Mouse (Mus musculus): ENCODE results near the gene Gm49366. TPM values are rescaled to one million over a fixed set of nuclear protein-coding genes. Genes with fewer than 3 reads are reported as not detected.

Gm49366 gene
- polyA plus RNA-seq, 1 experiment, result not detected

- TF ChIP-seq POLR2A (IDR thresholded peaks at IDR 0.05; ENCODE audit: low read depth, low read length) (no peak), CTCF (conservative IDR thresholded peaks at IDR 0.05; ENCODE audit: insufficient read depth, insufficient read length, low read depth, low read length) (no peak)
- H3K27ac ChIP-seq (ENCODE audit: insufficient read depth, low read depth, low read length), result peak overlapping the region; percentile 34
- WGBS, result 54% methylated on average over 7 of the region's 7 CpGs
- DNase-seq, result peak; percentile 55
- H3K36me3 ChIP-seq (ENCODE audit: control insufficient read depth, insufficient read depth, low read length), result no peaks in the 10 kb centered on the region
- no peaks in the 10 kb centered on the region for H3K27me3 ChIP-seq (replicated peaks; ENCODE audit: control insufficient read depth, insufficient read depth, low read length)
- H3K4me3 ChIP-seq (ENCODE audit: insufficient read depth, low read depth, low read length), result peak overlapping the region; percentile 69; the same call in 1 of the 2 replicates
- peaks cover 3% of the 10 kb centered on the region; the same call in 1 of the 2 replicates for H3K4me1 ChIP-seq (ENCODE audit: control insufficient read depth, insufficient read depth, low read length)
Observed at GRCm38 (mm10) chr12:84052609-84053008, 13.9 kb downstream of the Gm49366 start.

DNA sequence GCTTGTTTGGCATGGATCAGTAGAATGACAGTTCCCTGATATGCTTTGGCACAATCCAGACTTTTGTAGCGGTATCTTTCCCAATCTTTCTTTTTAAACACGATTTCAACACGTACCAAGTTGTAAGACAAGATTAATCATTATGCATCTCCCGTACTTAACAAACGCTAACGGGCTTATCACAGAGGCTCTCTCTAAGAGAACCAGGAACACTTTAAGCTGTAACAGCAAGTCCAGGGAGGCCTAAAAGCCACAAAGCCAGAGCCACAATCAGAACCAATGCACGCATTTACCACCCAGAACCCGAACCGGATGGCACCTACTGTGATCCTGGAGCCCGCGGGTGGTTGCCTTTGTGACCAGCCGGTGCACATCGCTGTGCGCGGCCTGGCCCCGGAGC lies 14.4 kb downstream of the Gm49366 start:
- peak; percentile 40 for DNase-seq
- no peak for TF ChIP-seq POLR2A (IDR thresholded peaks at IDR 0.05; ENCODE audit: low read depth, low read length)
- no peak for TF ChIP-seq CTCF (conservative IDR thresholded peaks at IDR 0.05; ENCODE audit: insufficient read depth, insufficient read length, low read depth, low read length)
- 11% methylated on average over 16 of the region's 16 CpGs for WGBS
- Histone ChIP-seq H3K4me1 (ENCODE audit: control insufficient read depth, insufficient read depth, low read length) (peaks cover 3% of the 10 kb centered on the region; the same call in 1 of the 2 replicates), H3K36me3 (ENCODE audit: control insufficient read depth, insufficient read depth, low read length) (no peaks in the 10 kb centered on the region), H3K4me3 (ENCODE audit: insufficient read depth, low read depth, low read length) (peak overlapping the region; percentile 69), H3K27ac (ENCODE audit: insufficient read depth, low read depth, low read length) (peak overlapping the region; percentile 62), H3K27me3 (replicated peaks; ENCODE audit: control insufficient read depth, insufficient read depth, low read length) (no peaks in the 10 kb centered on the region)

- TF ChIP-seq CTCF (conservative IDR thresholded peaks at IDR 0.05; ENCODE audit: insufficient read depth, insufficient read length, low read depth, low read length) (peak; percentile 43), POLR2A (IDR thresholded peaks at IDR 0.05; ENCODE audit: low read depth, low read length) (no peak)
- Histone ChIP-seq H3K27ac (ENCODE audit: insufficient read depth, low read depth, low read length) (peak overlapping the region; percentile 62; the same call in 1 of the 2 replicates), H3K4me1 (ENCODE audit: control insufficient read depth, insufficient read depth, low read length) (peaks cover 3% of the 10 kb centered on the region; the same call in 1 of the 2 replicates), H3K27me3 (replicated peaks; ENCODE audit: control insufficient read depth, insufficient read depth, low read length) (no peaks in the 10 kb centered on the region), H3K4me3 (ENCODE audit: insufficient read depth, low read depth, low read length) (peak overlapping the region; percentile 69), H3K36me3 (ENCODE audit: control insufficient read depth, insufficient read depth, low read length) (no peaks in the 10 kb centered on the region)
- WGBS, result 3% methylated on average over 41 of the region's 46 CpGs
- DNase-seq, result peak; percentile 76
Observed at GRCm38 (mm10) chr12:84053679-84054391, 15.1 kb downstream of the Gm49366 start.

DNA sequence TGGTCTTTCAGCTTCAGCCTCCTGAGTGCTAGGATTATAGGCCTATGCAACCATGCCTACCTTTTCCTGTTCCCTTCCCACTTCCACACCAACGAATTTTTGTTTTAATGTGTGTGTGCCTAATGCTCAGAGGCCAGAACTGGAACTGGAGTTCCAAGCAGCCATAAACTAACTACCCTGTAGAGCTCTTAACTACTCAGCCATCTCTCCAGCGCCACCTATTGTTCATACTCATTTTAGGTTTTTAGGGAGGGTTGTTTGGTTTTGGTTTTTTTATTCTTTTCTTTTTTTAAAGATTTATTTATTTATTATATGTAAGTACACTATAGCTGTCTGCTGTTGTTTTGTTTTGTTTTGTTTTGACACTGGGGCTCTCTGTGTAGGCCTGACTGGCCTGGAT lies 22.2 kb downstream of the Gm49366 start:
- H3K27me3 ChIP-seq (replicated peaks; ENCODE audit: control insufficient read depth, insufficient read depth, low read length), result no peaks in the 10 kb centered on the region
- H3K4me3 ChIP-seq (ENCODE audit: insufficient read depth, low read depth, low read length), result no peak overlapping the region
- peaks cover 2% of the 10 kb centered on the region; the same call in 1 of the 2 replicates for H3K4me1 ChIP-seq (ENCODE audit: control insufficient read depth, insufficient read depth, low read length)
- peak; percentile 40 for TF ChIP-seq CTCF (conservative IDR thresholded peaks at IDR 0.05; ENCODE audit: insufficient read depth, insufficient read length, low read depth, low read length)
- TF ChIP-seq POLR2A (IDR thresholded peaks at IDR 0.05; ENCODE audit: low read depth, low read length), result no peak
- no peak overlapping the region for H3K27ac ChIP-seq (ENCODE audit: insufficient read depth, low read depth, low read length)
- no peaks in the 10 kb centered on the region for H3K36me3 ChIP-seq (ENCODE audit: control insufficient read depth, insufficient read depth, low read length)
- 23% methylated on average over 2 of the region's 2 CpGs for WGBS
- DNase-seq, result peak; percentile 55

GRCm38 (mm10) chr12:84062336-84062735 lies 23.6 kb downstream of the Gm49366 start:
- no peak for TF ChIP-seq POLR2A (IDR thresholded peaks at IDR 0.05; ENCODE audit: low read depth, low read length)
- no peak for TF ChIP-seq CTCF (conservative IDR thresholded peaks at IDR 0.05; ENCODE audit: insufficient read depth, insufficient read length, low read depth, low read length)
- Histone ChIP-seq H3K4me1 (ENCODE audit: control insufficient read depth, insufficient read depth, low read length) (peaks cover 2% of the 10 kb centered on the region; the same call in 1 of the 2 replicates), H3K27ac (ENCODE audit: insufficient read depth, low read depth, low read length) (no peak overlapping the region), H3K27me3 (replicated peaks; ENCODE audit: control insufficient read depth, insufficient read depth, low read length) (no peaks in the 10 kb centered on the region), H3K4me3 (ENCODE audit: insufficient read depth, low read depth, low read length) (no peak overlapping the region), H3K36me3 (ENCODE audit: control insufficient read depth, insufficient read depth, low read length) (no peaks in the 10 kb centered on the region)
- DNase-seq, result no peak
- WGBS, result 93% methylated on average over 20 of the region's 20 CpGs

- Histone ChIP-seq H3K4me1 (ENCODE audit: control insufficient read depth, insufficient read depth, low read length) (peaks cover 2% of the 10 kb centered on the region; the same call in 1 of the 2 replicates), H3K4me3 (ENCODE audit: insufficient read depth, low read depth, low read length) (no peak overlapping the region), H3K36me3 (ENCODE audit: control insufficient read depth, insufficient read depth, low read length) (no peaks in the 10 kb centered on the region), H3K27ac (ENCODE audit: insufficient read depth, low read depth, low read length) (no peak overlapping the region), H3K27me3 (replicated peaks; ENCODE audit: control insufficient read depth, insufficient read depth, low read length) (no peaks in the 10 kb centered on the region)
- TF ChIP-seq CTCF (conservative IDR thresholded peaks at IDR 0.05; ENCODE audit: insufficient read depth, insufficient read length, low read depth, low read length) (peak; percentile 51), POLR2A (IDR thresholded peaks at IDR 0.05; ENCODE audit: low read depth, low read length) (no peak)
- no peak for DNase-seq
- WGBS, result 78% methylated on average over 5 of the region's 5 CpGs
Observed at GRCm38 (mm10) chr12:84063228-84063627, 24.5 kb downstream of the Gm49366 start.

- no peak overlapping the region for H3K27ac ChIP-seq (ENCODE audit: insufficient read depth, low read depth, low read length)
- peaks cover 2% of the 10 kb centered on the region; the same call in 1 of the 2 replicates for H3K4me1 ChIP-seq (ENCODE audit: control insufficient read depth, insufficient read depth, low read length)
- H3K4me3 ChIP-seq (ENCODE audit: insufficient read depth, low read depth, low read length), result no peak overlapping the region
- H3K36me3 ChIP-seq (ENCODE audit: control insufficient read depth, insufficient read depth, low read length), result no peaks in the 10 kb centered on the region
- H3K27me3 ChIP-seq (replicated peaks; ENCODE audit: control insufficient read depth, insufficient read depth, low read length), result no peaks in the 10 kb centered on the region
- no peak for DNase-seq
- no peak for TF ChIP-seq CTCF (conservative IDR thresholded peaks at IDR 0.05; ENCODE audit: insufficient read depth, insufficient read length, low read depth, low read length)
- WGBS, result 89% methylated on average over 2 of the region's 2 CpGs
Observed at GRCm38 (mm10) chr12:84063833-84064232, 25.1 kb downstream of the Gm49366 start.
